Mouse (Mus musculus) R1 (cell line): ENCODE results near the gene Pde3a.

Source experiments
- DNase-seq: peaks from one replicate; pipeline ENCODE4 v3.0.0-alpha.2; 2018; ENCODE audit warnings: low read depth, low spot score

Gene Pde3a

GRCm38 (mm10) chr6:141399411-141399810, 150.3 kb downstream of the Pde3a start:
- no peak for DNase-seq

- no peak for DNase-seq
These were observed 154.9 kb downstream of the Pde3a start for GRCm38 (mm10) chr6:141403943-141404342.

DNA sequence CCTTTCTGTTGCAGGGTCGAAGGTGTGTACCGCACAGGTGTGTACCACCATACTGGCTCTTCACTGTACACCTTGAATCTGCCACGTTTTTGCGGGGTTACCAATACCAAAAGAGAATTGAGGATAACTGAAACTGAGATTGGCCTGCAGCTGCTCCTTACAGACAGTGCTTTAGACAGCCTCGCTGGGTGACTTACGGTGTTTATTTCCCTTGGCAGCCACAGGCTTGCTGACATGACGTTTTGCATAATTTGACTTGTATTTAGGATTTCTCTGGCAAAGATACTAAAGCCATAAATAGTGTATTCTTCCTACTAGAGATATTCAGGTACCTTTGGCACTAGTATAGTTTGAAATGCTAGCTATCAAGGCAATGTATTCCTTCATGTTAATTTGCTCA, 155.6 kb downstream of the Pde3a start:
- DNase-seq: no peak

DNA sequence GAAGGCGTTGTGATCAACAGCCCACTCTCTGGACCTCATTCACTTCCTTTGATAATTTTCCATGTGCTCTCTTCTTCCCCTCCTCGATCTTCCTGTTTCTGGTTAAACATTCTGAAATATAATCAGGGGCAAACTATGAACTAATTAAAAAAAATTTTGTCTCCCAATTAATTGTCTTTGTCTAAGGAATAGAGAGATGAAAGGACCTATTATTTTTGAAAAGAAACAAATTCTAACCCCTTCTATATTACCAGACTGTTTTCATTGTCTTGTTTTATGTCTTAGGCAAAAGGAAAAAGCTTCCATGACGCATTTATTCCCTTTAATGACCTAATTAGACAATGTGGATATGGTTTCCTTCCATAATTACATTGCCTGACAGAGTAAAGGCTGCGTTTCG, 156.4 kb downstream of the Pde3a start:
- no peak for DNase-seq

DNA sequence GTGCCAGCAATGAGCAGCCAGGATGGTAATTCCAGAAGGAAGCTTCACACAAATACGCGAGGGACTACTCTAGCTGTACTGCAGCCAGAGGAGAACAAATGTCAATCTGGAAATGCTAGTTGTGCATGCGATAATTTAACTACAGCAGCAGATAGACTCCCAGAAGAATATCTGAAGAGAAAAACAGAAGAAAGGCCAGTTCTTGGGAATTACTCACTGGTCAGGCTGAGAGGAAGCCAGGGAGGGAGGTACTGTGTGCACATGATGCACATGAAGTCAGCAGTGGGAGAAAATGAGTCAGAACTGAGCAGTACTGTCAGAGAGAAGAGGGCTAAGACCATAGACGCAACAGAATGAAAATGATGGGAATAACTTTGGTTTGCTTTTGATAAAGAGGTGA, 159.7 kb downstream of the Pde3a start:
- no peak for DNase-seq

GRCm38 (mm10) chr6:141410836-141411235, 161.8 kb downstream of the Pde3a start:
- no peak for DNase-seq

GRCm38 (mm10) chr6:141425114-141425513, 176.0 kb downstream of the Pde3a start:
- no peak for DNase-seq

GRCm38 (mm10) chr6:141428587-141428986, 179.5 kb downstream of the Pde3a start:
- DNase-seq: no peak

DNA sequence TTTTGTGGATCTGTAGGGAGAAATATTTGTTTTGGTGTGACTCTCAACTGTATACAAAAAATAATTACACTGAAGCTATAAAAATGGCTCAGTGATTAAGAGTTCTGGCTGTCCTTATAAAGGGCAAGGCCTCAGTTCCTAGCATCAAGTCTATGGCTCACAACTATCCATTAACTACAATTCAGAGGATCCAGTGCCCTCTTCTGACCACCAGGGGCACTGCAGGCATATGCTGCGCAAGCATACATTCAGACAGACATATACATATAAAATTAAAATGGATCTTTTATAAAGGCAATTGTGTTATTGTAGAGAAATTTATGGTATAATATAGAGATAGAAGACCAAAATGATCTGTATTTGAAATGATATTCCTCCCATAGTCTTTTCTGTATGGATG, 181.1 kb downstream of the Pde3a start:
- DNase-seq: peak; percentile 43

DNA sequence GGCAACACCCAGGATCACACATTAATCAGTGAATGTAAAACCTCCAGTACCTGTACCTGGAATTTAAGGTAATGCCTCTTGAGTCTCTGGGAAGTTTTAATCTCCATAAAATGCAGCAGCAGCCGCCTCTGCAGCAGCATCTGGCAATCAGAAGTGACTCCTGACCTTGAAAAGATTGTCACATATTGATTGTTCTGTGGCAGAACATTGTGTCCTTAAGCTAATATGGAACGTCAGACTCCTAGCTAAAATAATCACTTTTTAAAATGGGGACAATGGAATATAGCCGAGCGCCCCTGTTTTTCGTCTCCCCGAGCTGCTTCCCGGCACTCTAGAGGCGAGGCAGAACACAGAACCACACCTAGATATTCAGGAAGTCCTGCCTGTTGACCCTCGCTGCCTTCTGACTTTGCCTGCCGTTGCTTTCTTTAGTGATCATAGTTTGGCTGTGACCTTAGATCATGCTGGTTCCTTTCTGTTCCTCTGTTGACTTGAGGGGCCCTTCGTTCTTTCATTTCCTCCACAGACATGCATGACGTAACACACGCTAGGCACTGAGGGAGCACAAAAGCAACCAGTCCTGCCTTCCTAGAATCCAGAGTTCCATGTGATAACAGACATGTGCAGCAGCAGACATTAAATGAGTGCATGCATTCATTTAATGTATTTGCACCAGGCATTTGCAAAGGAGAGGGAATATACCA, 183.4 kb downstream of the Pde3a start:
- no peak for DNase-seq

DNA sequence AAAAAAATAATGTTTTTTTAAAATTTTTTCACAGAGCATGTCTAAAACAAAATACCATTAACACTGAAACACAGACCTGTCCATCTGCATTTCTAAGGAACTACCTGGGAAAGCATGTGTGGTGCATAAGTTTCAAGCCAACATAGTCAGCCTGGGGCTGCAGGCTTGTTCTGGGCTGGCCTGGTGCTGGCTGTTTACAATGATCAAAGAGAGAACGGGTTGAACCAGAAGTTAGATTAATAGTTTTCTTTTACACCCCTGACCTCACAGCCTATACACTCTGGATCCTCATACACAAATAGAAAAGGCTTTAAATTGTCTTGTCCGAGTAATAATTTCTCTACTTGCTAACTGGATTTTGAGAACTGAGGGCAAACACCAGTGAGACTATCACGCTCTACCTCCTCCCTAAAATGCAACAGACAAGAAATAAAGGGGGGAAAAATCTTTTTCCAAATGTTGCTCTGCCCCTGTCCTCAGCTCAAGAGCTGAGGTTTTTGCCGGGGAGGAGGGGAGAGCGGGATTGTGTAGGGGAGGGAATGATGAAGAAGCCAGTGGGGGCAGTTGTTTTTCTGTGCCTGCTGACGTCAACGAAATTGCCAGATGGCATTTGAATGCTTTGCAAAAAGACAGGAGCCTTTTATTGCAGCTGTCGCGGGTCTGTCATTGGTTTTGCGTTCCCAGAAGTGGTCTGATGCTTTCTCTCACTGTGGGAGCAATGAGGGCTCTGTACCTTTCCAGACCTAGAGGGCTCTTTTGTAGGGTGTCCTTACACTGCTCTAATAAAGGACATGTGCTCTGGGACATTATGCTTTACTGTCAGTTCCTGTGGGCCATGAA, 185.1 kb downstream of the Pde3a start:
- no peak for DNase-seq

- no peak for DNase-seq
These were observed 186.1 kb downstream of the Pde3a start for GRCm38 (mm10) chr6:141435160-141435559.

DNA sequence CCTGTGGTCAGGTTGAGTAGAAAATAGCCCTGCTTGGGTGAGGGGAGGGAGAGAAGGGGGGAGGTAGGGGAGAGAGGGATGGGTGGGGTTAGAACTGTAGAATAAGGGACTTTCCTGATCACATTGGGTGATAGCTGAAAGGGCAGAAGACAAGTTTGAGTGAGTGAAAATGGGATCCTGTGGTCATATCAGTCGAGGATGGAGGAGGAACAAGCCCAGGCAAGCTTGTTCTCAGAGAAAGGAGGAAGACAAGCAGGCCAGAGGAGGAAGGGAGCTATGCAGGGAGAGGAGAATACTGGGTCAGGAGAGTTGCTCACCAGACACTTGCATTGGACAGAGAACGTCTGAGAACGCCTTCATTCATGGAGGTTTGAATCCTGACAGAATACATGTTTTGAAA, 190.9 kb downstream of the Pde3a start:
- no peak for DNase-seq

GRCm38 (mm10) chr6:141447547-141447946, 198.5 kb downstream of the Pde3a start:
- peak; percentile 59 for DNase-seq

DNA sequence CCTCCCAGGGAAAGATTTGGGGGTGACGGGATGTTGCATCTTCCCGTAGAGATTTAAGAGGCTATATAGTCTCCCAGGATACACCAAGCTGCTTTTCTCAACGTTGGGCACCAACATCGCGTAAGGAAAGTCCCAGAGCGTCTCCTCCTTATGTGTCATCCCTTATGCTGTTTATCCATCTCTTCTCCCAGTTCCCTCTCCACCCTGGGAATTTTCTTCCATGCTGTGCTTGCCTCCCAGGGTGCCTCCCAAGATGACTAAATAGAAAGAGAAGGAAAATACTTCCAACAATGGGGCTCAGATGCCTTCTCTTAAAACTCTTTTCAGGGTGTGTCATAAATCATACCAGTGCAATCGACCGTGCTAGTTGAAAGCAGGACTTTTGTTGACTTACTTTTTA, 199.8 kb downstream of the Pde3a start:
- no peak for DNase-seq

DNA sequence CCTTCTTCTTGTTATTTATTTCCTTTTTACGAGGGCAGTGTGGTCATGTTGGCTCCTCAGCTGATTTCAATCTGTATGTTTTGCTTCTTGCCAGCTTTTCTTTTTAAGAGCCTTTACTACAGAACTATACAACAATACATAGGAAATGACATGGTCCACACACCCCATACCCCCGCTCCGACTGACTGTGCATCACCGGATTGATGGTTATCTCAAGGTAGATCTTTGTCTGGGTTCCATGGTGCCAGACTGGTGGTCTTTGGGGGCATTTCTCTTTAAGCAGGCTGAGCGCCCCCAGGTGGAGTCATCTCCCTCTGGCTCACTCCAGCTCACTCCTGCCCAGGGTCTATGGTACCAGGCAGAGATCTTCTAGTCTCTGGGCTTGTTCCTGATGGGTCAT, 206.3 kb downstream of the Pde3a start:
- no peak for DNase-seq

DNA sequence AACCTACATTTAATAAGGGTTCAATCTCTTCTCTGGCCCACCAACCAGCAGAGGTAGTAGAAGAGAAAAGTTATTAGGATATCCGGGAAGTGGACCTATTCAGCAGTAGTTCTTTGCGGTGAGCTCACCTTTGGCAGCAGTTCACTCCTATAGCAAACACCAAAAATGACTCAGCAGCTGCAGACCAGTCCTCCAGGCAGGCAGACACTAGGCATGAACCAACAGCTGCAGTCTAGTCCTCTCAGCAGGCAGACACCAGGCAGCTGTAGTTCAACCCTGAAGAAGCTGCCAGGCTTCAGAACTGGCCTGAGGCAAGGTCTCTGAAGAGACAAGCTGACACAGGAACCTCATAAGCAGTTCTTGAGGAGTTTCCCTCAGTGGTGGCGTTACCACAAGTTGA, 207.5 kb downstream of the Pde3a start:
- DNase-seq: no peak

GRCm38 (mm10) chr6:141470251-141470650, 221.2 kb downstream of the Pde3a start:
- DNase-seq: peak; percentile 51

DNA sequence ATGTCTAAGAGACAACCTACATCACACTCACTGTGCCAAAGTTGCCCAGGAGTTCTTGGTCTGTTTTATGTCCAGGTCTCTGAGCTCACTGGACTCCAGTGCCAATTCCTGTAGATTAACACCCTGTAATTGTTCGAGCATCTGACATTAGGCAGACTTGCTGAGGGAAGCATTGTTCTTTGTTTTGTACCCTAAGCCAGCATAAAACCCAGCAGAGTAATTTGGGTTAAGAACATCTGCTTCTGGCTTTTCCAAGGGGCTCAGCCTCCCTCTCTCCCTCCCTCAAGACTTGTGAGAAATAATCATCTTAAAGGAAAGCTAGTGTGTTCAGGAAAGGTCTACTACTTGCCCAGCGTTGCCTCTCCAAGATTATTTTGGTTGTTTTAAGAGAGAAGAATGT, 225.2 kb downstream of the Pde3a start:
- DNase-seq: no peak

DNA sequence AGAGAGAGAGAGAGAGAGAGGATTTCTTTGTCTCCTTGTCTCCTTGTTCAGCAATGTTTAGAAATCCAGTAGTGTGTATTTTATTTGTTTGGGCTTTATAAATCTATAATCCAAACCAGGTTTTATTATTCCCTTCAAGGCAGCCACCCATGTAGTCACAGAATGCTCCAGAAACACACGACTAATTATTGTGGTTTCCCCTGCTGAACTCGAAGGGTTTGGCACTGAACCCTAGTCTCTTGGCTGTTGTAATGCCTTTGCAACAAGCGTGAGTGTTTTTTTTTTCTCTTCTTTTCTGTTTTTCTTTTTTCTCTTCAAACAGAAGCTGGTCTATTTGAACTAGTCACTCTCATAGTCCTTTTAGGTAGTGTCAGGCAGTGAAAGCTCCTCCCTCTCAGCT, 225.6 kb downstream of the Pde3a start:
- no peak for DNase-seq

- DNase-seq: no peak
These were observed 236.4 kb downstream of the Pde3a start for GRCm38 (mm10) chr6:141485302-141486021.

- DNase-seq: peak; percentile 48
These were observed 238.2 kb downstream of the Pde3a start for GRCm38 (mm10) chr6:141487266-141487665.
